21 mouse cellular contexts compared by ENCODE assay signal in genomic region chr12:84254886-84255285, GRCm38 (mm10). TPM values are rescaled to one million over a fixed set of nuclear protein-coding genes. Genes with fewer than 3 reads are reported as not detected.
A peak's percentile ranks its signal among the peaks of the same experiment; 100 is the strongest.
DNase-seq lines count a peak whose midpoint lies in the region; ATAC-seq and TF ChIP-seq lines count a peak whose summit lies in the region.
"Had no signal": no experiment of that assay in that cellular context is flagged by ENCODE, and none has a peak within 500 bp of the region (broad histone marks: within the 10 kb centered on the region; RNA-seq: fewer than 3 reads in every experiment).

No protein-coding gene starts in this region.

- TF ChIP-seq POLR2A in limb, embryonic 14.5 days (IDR thresholded peaks at IDR 0.05; ENCODE audit: borderline replicate concordance, extremely low read depth, insufficient read depth, insufficient read length): no peak
- TF ChIP-seq POLR2A in liver, adult 2 months (IDR thresholded peaks at IDR 0.05; ENCODE audit: extremely low read depth, insufficient read depth, low read length): no peak

- H3K4me3 ChIP-seq in limb, embryonic 14.5 days (replicated peaks; ENCODE audit: low read length): no peak overlapping the region
- H3K4me3 ChIP-seq in limb, embryonic 10.5 days: no peak overlapping the region
- H3K4me3 ChIP-seq in liver, adult 2 months (ENCODE audit: insufficient read depth, low read depth, low read length): no peak overlapping the region
- no peak overlapping the region for H3K4me3 ChIP-seq in liver, postnatal 0 days (ENCODE audit: low read depth, low read length)

- WGBS in limb, embryonic 14.5 days: 63% methylated on average over 5 of the region's 5 CpGs
- WGBS in limb, embryonic 10.5 days: 74% methylated on average over 5 of the region's 5 CpGs
- WGBS in liver, adult 2 months: 44% methylated on average over 5 of the region's 5 CpGs
- 72% methylated on average over 5 of the region's 5 CpGs for WGBS in liver, postnatal 0 days (ENCODE audit: insufficient replicate concordance)

- H3K27ac ChIP-seq in limb, embryonic 14.5 days (replicated peaks; ENCODE audit: low read depth, low read length): no peak overlapping the region
- no peak overlapping the region for H3K27ac ChIP-seq in limb, embryonic 10.5 days
- no peak overlapping the region for H3K27ac ChIP-seq in liver, adult 2 months (replicated peaks; ENCODE audit: insufficient read depth, low read depth, low read length)
- H3K27ac ChIP-seq in liver, postnatal 0 days (ENCODE audit: low read depth): no peak overlapping the region

- ATAC-seq in limb, embryonic 14.5 days (ENCODE audit: low FRiP score, low read depth): 0 out of 2 replicates have a peak, but pooled peaks have one; percentile 44
- no peak for ATAC-seq in liver, postnatal 0 days
- ATAC-seq: activated CD4-positive, CD25-positive, alpha-beta regulatory T cell, adult 4 months; CD4-positive, CD25-positive, alpha-beta regulatory T cell, adult 4 months; Patski had no signal

- no peak for TF ChIP-seq EP300 in liver, postnatal 0 days (IDR thresholded peaks at IDR 0.05; ENCODE audit: low read depth)

- no peaks in the 10 kb centered on the region for H3K4me1 ChIP-seq in limb, embryonic 14.5 days (ENCODE audit: control insufficient read depth, insufficient read depth, low read length)
- H3K4me1 ChIP-seq in limb, embryonic 10.5 days: no peaks in the 10 kb centered on the region
- H3K4me1 ChIP-seq in liver, adult 2 months (ENCODE audit: control insufficient read depth, insufficient read depth, low read length): no peaks in the 10 kb centered on the region
- no peaks in the 10 kb centered on the region for H3K4me1 ChIP-seq in liver, postnatal 0 days (ENCODE audit: insufficient read depth)

- DNase-seq in adrenal gland, adult 2 months: peak; percentile 23
- no peak for DNase-seq in adrenal gland, postnatal 25 days
- DNase-seq in adrenal gland, adult 8-10 months: peak; percentile 23
- DNase-seq in adrenal gland, postnatal 14 days: no peak
- no peak for DNase-seq in limb, embryonic 14.5 days (ENCODE audit: low spot score)
- no peak for DNase-seq in limb, embryonic 10.5 days (ENCODE audit: low spot score)
- DNase-seq in liver, adult 2 months (ENCODE audit: extremely low read depth, low read depth, low spot score): peak; percentile 74
- no peak for DNase-seq in liver, postnatal 0 days
- DNase-seq: adrenal gland, postnatal 10 days; B cell, adult 2 months; cerebellum, adult 11 months; cerebellum, adult 11-12 months; cerebellum, adult 18-20 months; cerebellum, adult 2 months; cerebellum, adult 8-10 months; cerebellum, adult 9-10 months had no signal

- no peak overlapping the region for H3K9ac ChIP-seq in limb, embryonic 14.5 days (ENCODE audit: low read depth, low read length, severe bottlenecking)
- no peak overlapping the region for H3K9ac ChIP-seq in liver, adult 2 months (ENCODE audit: low read depth, low read length)
- H3K9ac ChIP-seq in liver, postnatal 0 days (replicated peaks): no peak overlapping the region

- H3K79me2 ChIP-seq in liver, adult 2 months (ENCODE audit: control insufficient read depth, insufficient read depth, low read length): no peaks in the 10 kb centered on the region

- H3K4me2 ChIP-seq in limb, embryonic 14.5 days (replicated peaks; ENCODE audit: low read depth, low read length, severe bottlenecking): no peak overlapping the region
- H3K4me2 ChIP-seq in liver, postnatal 0 days (ENCODE audit: low read depth, low read length): no peak overlapping the region

- TF ChIP-seq CTCF in liver, adult 2 months (IDR thresholded peaks at IDR 0.05; ENCODE audit: low read depth, low read length): no peak
- no peak for TF ChIP-seq CTCF in liver, postnatal 0 days (IDR thresholded peaks at IDR 0.05; ENCODE audit: low read depth)

- 0 out of 2 replicates have a peak, but pooled peaks cover 3% of the 10 kb centered on the region for H3K9me3 ChIP-seq in limb, embryonic 14.5 days (ENCODE audit: control insufficient read depth, low read length)
- no peaks in the 10 kb centered on the region for H3K9me3 ChIP-seq in limb, embryonic 10.5 days (replicated peaks)
- peaks cover 3% of the 10 kb centered on the region; the same call in 1 of the 2 replicates for H3K9me3 ChIP-seq in liver, postnatal 0 days (ENCODE audit: low read length)

- no peaks in the 10 kb centered on the region for H3K36me3 ChIP-seq in limb, embryonic 14.5 days (ENCODE audit: control insufficient read depth, insufficient read depth, low read length)
- no peaks in the 10 kb centered on the region for H3K36me3 ChIP-seq in limb, embryonic 10.5 days
- no peaks in the 10 kb centered on the region for H3K36me3 ChIP-seq in liver, adult 2 months (ENCODE audit: control insufficient read depth, insufficient read depth, low read length)
- H3K36me3 ChIP-seq in liver, postnatal 0 days (replicated peaks; ENCODE audit: insufficient read depth, low read length): no peaks in the 10 kb centered on the region
- H3K36me3 ChIP-seq: G1E had no signal

- no peaks in the 10 kb centered on the region for H3K27me3 ChIP-seq in limb, embryonic 14.5 days (ENCODE audit: control insufficient read depth, insufficient read depth, low read length)
- H3K27me3 ChIP-seq in limb, embryonic 10.5 days (ENCODE audit: low read depth, poor library complexity, severe bottlenecking): no peaks in the 10 kb centered on the region
- H3K27me3 ChIP-seq in liver, adult 2 months (ENCODE audit: control insufficient read depth, insufficient read depth, low read length): no peaks in the 10 kb centered on the region
- H3K27me3 ChIP-seq in liver, postnatal 0 days (ENCODE audit: insufficient read depth, low read length): no peaks in the 10 kb centered on the region
- H3K27me3 ChIP-seq: CH12.LX, Patski had no signal

RNA-seq across cellular contexts. Expression of gene Ptgr2, which starts 30.1 kb away (rescaled TPM):
- total RNA-seq in adrenal gland, adult 2 months (2021): 10 to 100 TPM; 75.1 to 99.4 TPM
- 4.2 and 7.6 TPM in 2 replicates for polyA plus RNA-seq in adrenal gland, adult 2 months (2012; rRNA removed)
- 74.9 and 93.1 TPM in 2 replicates for total RNA-seq in adrenal gland, postnatal 25 days (2021)
- 10 to 100 TPM; 58.2 to 83.0 (median 73.1) TPM for total RNA-seq in adrenal gland, adult 8-10 months (2022)
- total RNA-seq in adrenal gland, postnatal 14 days (2021): 132 and 143 TPM in 2 replicates
- polyA plus RNA-seq in limb, embryonic 14.5 days (2012; rRNA removed): 8.5 and 11.0 TPM in 2 replicates
- polyA plus RNA-seq in limb, embryonic 14.5 days (2014; fragmentation: Nextera tagmentation; extraction: Ambion mirVana): 13.8 and 15.2 TPM in 2 replicates
- polyA plus RNA-seq in limb, embryonic 10.5 days (2016; fragmentation: Nextera tagmentation; extraction: Ambion mirVana): 12.9 and 14.6 TPM in 2 replicates
- total RNA-seq in liver, adult 2 months (2014; rRNA removed): 61.9 and 75.3 TPM in 2 replicates
- polyA plus RNA-seq in liver, adult 2 months (2012; rRNA removed): 16.3 and 18.5 TPM in 2 replicates
- polyA plus RNA-seq in liver, postnatal 0 days (2015; fragmentation: Nextera tagmentation; extraction: Ambion mirVana): 28.0 and 30.2 TPM in 2 replicates

RNA-seq across cellular contexts. Expression of gene Elmsan1, which starts 36.2 kb away (rescaled TPM):
- total RNA-seq in adrenal gland, adult 2 months (2021): 10 to 100 TPM; 17.0 to 22.7 TPM
- polyA plus RNA-seq in adrenal gland, adult 2 months (2012; rRNA removed): 14.4 and 20.4 TPM in 2 replicates
- 22.3 and 32.8 TPM in 2 replicates for total RNA-seq in adrenal gland, postnatal 25 days (2021)
- 10 to 100 TPM; 21.2 to 31.2 (median 27.3) TPM for total RNA-seq in adrenal gland, adult 8-10 months (2022)
- total RNA-seq in adrenal gland, postnatal 14 days (2021): 18.7 and 25.7 TPM in 2 replicates
- polyA plus RNA-seq in limb, embryonic 14.5 days (2012; rRNA removed): 14.4 and 18.1 TPM in 2 replicates
- polyA plus RNA-seq in limb, embryonic 14.5 days (2014; fragmentation: Nextera tagmentation; extraction: Ambion mirVana): 10.5 and 11.8 TPM in 2 replicates
- polyA plus RNA-seq in limb, embryonic 10.5 days (2016; fragmentation: Nextera tagmentation; extraction: Ambion mirVana): 9.2 and 10.7 TPM in 2 replicates
- total RNA-seq in liver, adult 2 months (2014; rRNA removed): 2.3 and 3.2 TPM in 2 replicates
- 3.4 and 3.8 TPM in 2 replicates for polyA plus RNA-seq in liver, adult 2 months (2012; rRNA removed)
- 2.6 and 2.8 TPM in 2 replicates for polyA plus RNA-seq in liver, postnatal 0 days (2015; fragmentation: Nextera tagmentation; extraction: Ambion mirVana)

Comparison
In these comparisons a context has a peak if more than half of its experiments do, and no peak if none do; other contexts are left out.
1. DNase-seq: peak in adrenal gland, adult 2 months (single experiment), adrenal gland, adult 8-10 months (single experiment) and liver, adult 2 months (single experiment); none in adrenal gland, postnatal 25 days (single experiment), adrenal gland, postnatal 14 days (single experiment), limb, embryonic 14.5 days (single experiment), limb, embryonic 10.5 days (single experiment) and liver, postnatal 0 days (single experiment).